Mouse (Mus musculus): ENCODE measurements at regions not wholly inside any gene's neighbourhood (a gene's known extent, or its start where the extent isn't known, plus 50 kb on each side); places are given as distances from the start of the nearest gene placed in this dataset.

DNA sequence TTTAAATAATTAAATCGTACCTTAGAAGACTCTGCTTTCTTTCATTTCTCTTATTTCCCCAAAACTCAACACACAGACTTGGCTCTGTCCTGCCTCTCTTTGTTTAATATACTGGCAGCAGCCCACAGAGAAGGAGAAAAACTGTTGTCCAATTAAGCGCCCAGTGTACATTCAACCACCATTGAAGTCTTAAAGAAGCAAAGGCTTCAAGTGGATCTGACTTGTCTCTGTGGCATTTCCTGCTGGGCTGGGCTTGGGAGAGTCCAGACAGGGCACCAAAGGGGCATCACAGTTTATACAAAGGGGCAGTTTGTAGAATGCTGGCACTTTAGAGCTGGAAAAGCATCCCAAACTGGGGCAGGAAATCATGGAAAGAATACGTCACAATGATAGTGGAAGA lies 340.9 kb upstream of the Pik3r1 start:
- no peak for DNase-seq (ENCODE audit: extremely low spot score in 1 of 2, low spot score in 1 of 2)

DNA sequence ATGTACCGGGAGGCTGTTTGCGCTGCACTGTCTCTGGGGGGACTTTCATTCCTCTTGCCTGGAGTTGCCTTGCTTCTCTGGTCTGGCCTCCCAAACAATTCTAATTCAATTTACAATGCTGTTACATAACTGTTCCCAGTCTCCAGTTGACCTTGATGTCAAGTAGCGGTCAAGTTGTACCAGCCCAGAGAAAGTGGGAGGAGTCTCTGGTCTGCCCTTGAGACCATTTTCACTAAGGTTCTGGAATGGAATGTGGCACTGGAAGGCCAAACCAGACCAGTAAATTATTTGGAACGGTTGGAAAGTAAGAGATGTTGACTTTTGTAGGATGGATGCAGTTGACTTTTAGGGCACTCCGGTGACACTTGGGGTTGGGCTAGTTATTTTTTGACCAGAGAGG lies 345.9 kb upstream of the Pik3r1 start:
- no peak for DNase-seq (ENCODE audit: extremely low spot score in 1 of 2, low spot score in 1 of 2)

- no peak for DNase-seq (ENCODE audit: extremely low spot score in 1 of 2, low spot score in 1 of 2)
Observed at GRCm38 (mm10) chr13:102122341-102122740, 354.3 kb upstream of the Pik3r1 start.

- DNase-seq (ENCODE audit: extremely low spot score in 1 of 2, low spot score in 1 of 2), result no peak
Observed at GRCm38 (mm10) chr13:102127933-102128430, 360.0 kb upstream of the Pik3r1 start.

DNA sequence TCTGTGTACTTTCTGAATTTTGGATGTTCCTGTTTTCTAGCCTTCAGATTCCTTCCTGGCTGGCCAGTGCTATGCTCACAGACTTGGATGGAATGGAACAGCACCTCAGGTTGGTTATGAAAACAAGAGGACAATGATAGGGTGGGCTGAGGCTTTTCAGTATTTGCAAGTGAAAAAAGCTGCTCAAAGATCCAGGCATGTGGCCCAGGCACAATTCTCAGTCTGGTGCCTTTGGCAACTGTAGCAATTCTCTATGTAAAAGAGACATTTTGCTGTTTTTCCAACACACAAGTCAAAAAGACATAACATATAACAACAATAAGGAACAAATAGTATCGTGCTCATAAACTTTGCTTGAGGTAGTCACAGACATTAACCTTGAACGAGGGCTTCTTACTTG lies 363.4 kb upstream of the Pik3r1 start:
- no peak for DNase-seq (ENCODE audit: extremely low spot score in 1 of 2, low spot score in 1 of 2)

DNA sequence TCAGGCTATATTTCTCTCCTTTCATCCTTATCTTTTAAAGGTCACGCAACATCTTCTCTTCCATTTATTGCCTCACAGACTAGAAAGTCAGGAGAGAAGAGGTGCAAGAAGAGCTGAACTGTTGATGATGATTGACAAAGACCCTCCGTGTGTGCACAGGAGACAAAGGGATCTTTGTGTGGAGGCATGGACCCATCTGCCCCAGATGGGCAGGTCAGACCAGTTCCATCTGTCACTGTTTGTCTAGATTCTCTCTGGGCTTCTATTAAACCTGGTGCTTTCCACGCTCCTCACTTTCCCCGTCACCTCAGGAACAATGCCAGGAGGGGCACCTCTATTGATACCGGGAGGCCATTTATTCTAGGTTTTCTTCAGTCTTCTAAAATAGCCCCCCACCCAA lies 364.1 kb upstream of the Pik3r1 start:
- no peak for DNase-seq (ENCODE audit: extremely low spot score in 1 of 2, low spot score in 1 of 2)

DNA sequence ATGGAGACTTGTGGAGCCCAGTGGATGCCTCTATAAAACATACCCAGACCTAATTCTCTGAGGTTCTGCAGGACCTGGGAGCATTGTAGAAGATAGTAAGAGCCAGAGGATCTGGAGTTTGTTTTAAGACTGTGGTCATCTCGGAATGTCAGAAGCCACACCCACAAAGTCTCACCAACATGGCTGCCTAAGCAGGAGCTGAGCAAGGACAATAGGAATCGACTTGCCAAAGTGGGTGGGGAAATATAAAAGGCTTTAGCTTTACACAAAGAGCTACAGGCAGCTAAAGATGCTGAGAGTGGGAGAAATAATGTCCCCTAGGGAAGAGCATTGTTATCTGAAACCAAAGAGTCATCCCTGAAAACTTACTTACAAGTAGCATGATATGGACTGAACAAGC lies 364.7 kb upstream of the Pik3r1 start:
- no peak for DNase-seq (ENCODE audit: extremely low spot score in 1 of 2, low spot score in 1 of 2)

GRCm38 (mm10) chr13:102135210-102135609 lies 367.2 kb upstream of the Pik3r1 start:
- DNase-seq (ENCODE audit: extremely low spot score in 1 of 2, low spot score in 1 of 2), result no peak

DNA sequence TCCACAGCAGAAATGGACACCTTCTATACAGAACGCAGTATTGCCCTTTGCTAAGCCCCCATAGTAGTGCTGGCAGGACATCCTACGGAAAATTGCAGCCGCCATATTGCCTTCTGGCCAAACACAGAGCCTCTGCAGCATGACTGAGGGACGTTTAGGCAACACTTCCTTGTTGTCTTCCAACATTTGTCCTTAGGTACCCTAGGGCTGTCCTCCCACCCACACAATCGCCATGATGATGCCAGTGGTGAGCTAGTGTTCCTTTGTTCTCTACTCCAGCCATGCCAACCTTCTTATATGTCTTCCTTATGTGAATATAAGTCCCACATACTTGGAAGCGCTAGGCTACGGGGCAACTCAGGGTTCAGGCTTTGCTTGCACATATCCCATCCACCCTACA lies 375.0 kb upstream of the Pik3r1 start:
- no peak for DNase-seq (ENCODE audit: extremely low spot score in 1 of 2, low spot score in 1 of 2)

- DNase-seq (ENCODE audit: extremely low spot score in 1 of 2, low spot score in 1 of 2), result no peak
Observed at GRCm38 (mm10) chr13:102143848-102144247, 375.8 kb upstream of the Pik3r1 start.

GRCm38 (mm10) chr13:102148039-102148438 lies 380.0 kb upstream of the Pik3r1 start:
- DNase-seq (ENCODE audit: extremely low spot score in 1 of 2, low spot score in 1 of 2), result peak in 1 of 2 experiments; percentile 4

DNA sequence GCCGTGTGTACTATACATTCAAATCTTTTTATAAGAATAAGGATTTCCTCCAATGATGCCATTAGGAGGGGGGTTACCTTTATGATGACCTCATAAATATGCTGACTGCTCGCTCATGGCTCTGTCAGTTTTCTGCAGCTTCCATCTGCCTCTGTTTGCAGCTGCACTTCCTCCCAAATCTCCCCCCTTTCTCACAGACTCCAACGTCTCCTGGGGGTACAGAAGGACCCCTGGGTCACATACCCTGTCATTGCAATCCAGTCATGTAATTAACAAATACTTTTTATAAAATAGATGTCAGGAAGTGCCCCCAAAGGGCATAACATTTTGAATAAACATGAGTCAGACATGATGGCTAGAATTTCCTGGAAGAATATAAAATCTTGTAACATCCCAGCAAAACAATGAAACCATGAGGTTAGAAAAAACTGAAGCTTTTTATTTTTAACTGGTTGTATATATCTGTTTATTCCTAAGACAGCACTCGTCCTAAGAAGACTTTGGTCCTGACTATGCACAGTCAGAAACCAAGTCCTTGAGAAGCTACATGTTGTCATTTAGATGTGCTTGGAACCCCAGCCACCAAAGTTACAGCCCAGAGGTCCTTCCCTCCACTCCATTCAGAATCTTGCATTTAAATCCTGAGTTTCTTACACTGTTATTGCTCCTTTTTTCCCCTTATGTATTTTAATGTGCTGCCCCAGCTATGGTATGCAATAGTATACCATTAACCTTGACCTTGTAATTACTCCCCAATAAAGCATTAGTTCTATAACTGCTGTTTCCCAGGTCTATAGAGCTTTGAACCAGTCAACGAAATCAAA lies 386.0 kb upstream of the Pik3r1 start:
- no peak for DNase-seq (ENCODE audit: extremely low spot score in 1 of 2, low spot score in 1 of 2)

GRCm38 (mm10) chr13:102154609-102154899 lies 386.5 kb upstream of the Pik3r1 start:
- no peak for DNase-seq (ENCODE audit: extremely low spot score in 1 of 2, low spot score in 1 of 2)

GRCm38 (mm10) chr13:102157369-102158130 lies 389.5 kb upstream of the Pik3r1 start:
- no peak for DNase-seq (ENCODE audit: extremely low spot score in 1 of 2, low spot score in 1 of 2)

DNA sequence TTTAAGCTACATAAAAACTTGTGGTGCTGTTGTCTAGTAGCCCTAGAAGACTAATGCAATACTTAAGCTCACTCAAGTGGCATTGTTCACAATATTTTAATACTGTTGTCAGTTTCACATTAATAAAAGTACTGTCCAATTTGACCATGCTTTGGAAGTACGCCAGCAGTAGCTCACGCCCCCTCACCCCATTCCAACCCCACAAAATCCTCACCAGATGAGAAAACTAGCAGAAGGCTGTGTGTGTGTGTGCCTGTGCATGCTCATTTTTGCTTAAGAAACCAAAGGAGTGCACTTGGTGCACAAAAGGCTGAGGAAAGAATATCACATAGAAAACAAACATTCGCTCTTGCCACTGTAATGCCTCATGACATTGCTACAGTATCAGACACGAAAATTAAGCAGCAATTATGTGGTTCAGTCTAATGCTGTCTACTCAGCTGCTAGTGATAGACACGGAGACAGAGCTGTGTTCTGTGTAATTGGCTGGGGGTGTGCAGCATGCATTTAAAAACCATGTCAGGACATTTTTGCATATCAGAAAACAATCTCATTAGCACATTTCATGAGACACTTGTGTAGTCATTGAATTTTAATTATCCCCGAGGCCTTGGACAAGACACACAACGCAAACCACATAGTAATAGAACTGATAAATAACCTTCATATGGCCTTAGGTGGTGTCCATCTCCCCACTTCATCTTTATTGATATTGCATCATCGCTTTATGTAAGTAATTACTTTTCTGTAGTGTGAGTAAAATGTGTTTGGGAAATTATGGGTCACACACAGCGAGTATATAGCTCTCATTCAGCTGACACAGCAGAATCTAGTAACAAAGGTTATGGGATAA lies 405.6 kb upstream of the Pik3r1 start:
- DNase-seq (ENCODE audit: extremely low spot score in 1 of 2, low spot score in 1 of 2), result no peak

DNA sequence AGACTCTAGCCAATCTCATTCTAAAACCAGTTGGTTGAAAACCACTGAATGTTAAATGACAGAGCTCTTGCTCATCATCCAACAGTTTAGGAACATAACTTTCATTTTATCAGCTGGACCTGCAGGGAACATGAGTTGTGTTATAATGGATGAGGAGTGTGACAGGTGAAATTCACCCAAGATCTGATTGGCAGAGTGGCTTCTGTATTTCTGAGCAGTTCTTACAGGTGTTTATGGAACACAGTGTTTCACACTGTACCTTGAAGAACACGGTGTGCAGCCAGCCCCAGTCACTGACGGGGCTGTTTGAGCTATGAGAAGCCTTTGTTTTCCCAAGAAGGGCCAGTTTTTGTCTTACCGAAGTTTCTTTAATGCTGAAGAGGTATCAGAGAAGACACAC lies 406.4 kb upstream of the Pik3r1 start:
- no peak for DNase-seq (ENCODE audit: extremely low spot score in 1 of 2, low spot score in 1 of 2)

- no peak for DNase-seq (ENCODE audit: extremely low spot score in 1 of 2, low spot score in 1 of 2)
Observed at GRCm38 (mm10) chr13:102174896-102175295, 406.9 kb upstream of the Pik3r1 start.

GRCm38 (mm10) chr13:102175406-102175805 lies 407.4 kb upstream of the Pik3r1 start:
- no peak for DNase-seq (ENCODE audit: extremely low spot score in 1 of 2, low spot score in 1 of 2)

DNA sequence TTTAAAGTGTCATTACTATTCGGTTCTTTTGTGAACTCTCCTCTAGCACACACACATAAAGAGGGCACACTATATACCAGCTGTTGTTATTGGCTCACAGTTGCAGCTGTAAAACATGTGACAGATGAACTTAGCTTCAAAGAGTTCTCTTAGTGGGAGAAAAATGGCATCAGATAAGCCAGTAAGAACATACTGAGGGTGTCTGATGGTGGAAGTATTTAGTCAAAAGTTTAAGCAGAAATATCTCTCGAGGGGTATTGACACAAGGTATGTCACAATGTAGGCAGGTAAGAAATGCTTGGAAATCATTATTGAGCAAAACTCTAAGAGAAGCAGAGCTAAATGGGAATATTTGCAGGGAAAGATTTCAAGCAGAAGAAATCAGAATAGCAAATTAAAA lies 408.4 kb upstream of the Pik3r1 start:
- no peak for DNase-seq (ENCODE audit: extremely low spot score in 1 of 2, low spot score in 1 of 2)

GRCm38 (mm10) chr13:102194716-102195115 lies 426.7 kb upstream of the Pik3r1 start:
- DNase-seq (ENCODE audit: extremely low spot score in 1 of 2, low spot score in 1 of 2), result no peak

GRCm38 (mm10) chr13:102202301-102202700 lies 434.3 kb upstream of the Pik3r1 start:
- DNase-seq (ENCODE audit: extremely low spot score in 1 of 2, low spot score in 1 of 2), result no peak
